Mouse (Mus musculus) monocyte, adult 59 days (primary cell): Measurements from ENCODE around the gene Txndc9. TPM values are rescaled to one million over a fixed set of nuclear protein-coding genes. Genes with fewer than 3 reads are reported as not detected.

ENCODE experiments used
- total RNA-seq, 2 experiments: library from RNA; stranded (reverse); gene quantifications; one replicate each; pipeline ENCODE4 v1.2.4; 2023

Txndc9 gene
- total RNA-seq, result 10 to 100 TPM; 47.3 to 49.4 TPM

GRCm38 (mm10) chr1:37997867-37998266 is at the start of gene Txndc9, which contains the start of gene Eif5b:
Txndc9 (minus strand) TSS chr1:37997893.
Eif5b (plus strand) TSS chr1:37998010.

DNA sequence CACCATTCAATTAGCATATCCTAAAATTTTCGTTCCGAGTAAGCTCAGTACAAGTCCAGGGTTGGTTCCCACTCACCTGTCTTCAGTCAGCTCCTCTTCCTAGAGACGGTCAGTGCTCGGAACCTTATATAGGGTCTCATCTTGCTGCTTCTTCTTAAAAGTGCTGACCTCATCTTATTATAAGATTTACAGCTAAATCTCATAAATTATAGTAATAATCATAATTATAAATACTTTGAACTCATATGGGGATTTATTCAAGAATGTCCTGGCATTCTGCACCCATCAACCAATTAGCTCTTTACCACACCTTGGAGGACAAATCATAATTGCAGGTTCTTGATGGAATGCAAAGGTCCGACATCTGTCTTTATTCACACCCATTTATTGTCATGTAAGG is 40.0 kb downstream of the Txndc9 start, which contains the start of gene Lyg1:
Lyg1 (minus strand) TSS at position 101 of the 400 bp plus-strand sequence.

Other genes with a start within 250 kb of the Txndc9 start
- gene Tsga10, start 131.5 kb downstream of the Txndc9 start, total RNA-seq, result 10 to 100 TPM; 15.0 to 15.5 TPM
- gene Lipt1, start 126.2 kb downstream of the Txndc9 start, total RNA-seq, result 1 to 10 TPM in 1 of 2 experiments, under 1 TPM in 1; 0.49 to 1.2 TPM
- gene Mitd1, start 107.5 kb downstream of the Txndc9 start, total RNA-seq, result 10 to 100 TPM; 13.0 to 15.0 TPM
- 100 to 1,000 TPM; 111 to 113 TPM for gene Mrpl30, start 107.4 kb downstream of the Txndc9 start, total RNA-seq
- gene Lyg2, start 81.4 kb downstream of the Txndc9 start, total RNA-seq, result not detected
- gene Lyg1, start 40.1 kb downstream of the Txndc9 start, total RNA-seq, result not detected
- gene Eif5b, start 117 bp upstream of the Txndc9 start, total RNA-seq, result 10 to 100 TPM; 37.7 to 45.7 TPM
- gene Rev1, start 131.9 kb upstream of the Txndc9 start, total RNA-seq, result 10 to 100 TPM; 14.3 to 16.1 TPM